Mouse (Mus musculus) testis, adult 2 months (tissue): ENCODE results near the gene Wfikkn2.

Experiments
- CTCF ChIP-seq: fragments of 200-500 bp; IDR thresholded peaks from 2 replicates; pipeline ENCODE4 v1.5.1; 2012; ENCODE audit warnings: low read depth, mild to moderate bottlenecking, inconsistent platforms, low read length, moderate library complexity; ENCODE audit not compliant: control insufficient read depth, insufficient read depth, insufficient replicate concordance
- POLR2A ChIP-seq: fragments of 200-500 bp; IDR thresholded peaks from 2 replicates; pipeline ENCODE4 v1.6.1; 2012; ENCODE audit warnings: low read depth, mild to moderate bottlenecking, inconsistent platforms, low read length, moderate library complexity; ENCODE audit not compliant: control insufficient read depth

DNA sequence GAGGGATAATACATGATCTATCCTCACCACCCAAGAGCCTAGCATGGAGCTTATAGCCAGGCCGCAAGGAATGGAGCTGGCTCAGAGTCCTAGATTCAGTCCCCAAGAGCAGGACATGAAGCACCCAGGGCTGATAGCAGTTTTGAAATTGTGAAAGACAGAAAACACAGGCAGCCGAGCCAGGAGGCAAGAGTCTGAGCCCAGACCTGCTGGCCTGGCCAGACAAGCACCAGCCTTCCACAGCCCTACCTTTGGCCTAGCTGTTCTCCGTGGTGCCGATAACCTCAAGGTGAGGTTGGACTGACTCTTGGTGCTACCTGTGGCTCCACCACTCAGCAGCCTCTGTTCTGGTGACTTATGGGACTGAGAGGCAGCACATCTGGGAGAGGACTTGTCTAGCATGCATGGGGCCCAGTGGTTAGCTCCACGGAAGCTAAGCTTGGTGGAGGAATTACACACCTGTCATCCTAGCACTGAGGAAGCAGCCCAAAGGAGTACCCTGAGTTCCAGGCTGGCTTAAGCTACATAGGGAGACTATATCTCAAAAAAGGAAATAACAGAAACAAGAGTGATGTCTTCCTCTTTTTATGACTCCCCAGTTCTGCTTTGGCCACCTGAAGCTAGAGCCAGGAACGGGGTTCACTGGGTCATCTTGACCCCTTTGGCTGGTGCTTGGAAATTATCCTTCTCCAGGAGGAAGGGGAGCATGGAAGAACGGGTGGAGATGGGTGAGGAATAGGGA is 47.2 kb downstream of the Wfikkn2 start:
- TF ChIP-seq POLR2A (no peak), CTCF (no peak)
